Mouse (Mus musculus): ENCODE measurements around the gene Rab11b.

The Rab11b gene

GRCm38 (mm10) chr17:33760255-33761165 lies at the start of gene Rab11b:
Gene Rab11b (minus strand): TSS chr17:33760530.
- in situ Hi-C loops (cut with MboI, MseI): no loop called here

DNA sequence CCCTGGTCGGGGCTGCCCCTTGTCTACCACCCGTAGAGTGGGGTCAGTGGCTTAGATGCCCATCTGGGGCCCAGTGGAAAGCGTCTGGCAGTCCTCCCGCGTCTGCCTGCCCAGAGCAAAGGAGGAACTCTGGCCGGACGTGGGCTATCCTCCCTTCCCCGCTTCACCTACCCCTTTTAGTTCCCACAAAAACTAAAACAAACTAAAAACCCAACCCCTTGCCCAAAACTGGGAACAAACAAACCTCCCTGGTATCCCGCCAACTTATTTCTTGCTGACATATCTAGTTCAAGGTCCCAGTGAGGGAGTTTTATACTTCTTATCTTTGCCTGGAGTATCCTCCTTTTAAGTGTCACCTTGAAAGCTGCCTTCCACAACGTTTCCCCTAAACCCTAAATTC lies 47.9 kb upstream of the Rab11b start:
- in situ Hi-C loops (cut with MboI, MseI): no loop called here

DNA sequence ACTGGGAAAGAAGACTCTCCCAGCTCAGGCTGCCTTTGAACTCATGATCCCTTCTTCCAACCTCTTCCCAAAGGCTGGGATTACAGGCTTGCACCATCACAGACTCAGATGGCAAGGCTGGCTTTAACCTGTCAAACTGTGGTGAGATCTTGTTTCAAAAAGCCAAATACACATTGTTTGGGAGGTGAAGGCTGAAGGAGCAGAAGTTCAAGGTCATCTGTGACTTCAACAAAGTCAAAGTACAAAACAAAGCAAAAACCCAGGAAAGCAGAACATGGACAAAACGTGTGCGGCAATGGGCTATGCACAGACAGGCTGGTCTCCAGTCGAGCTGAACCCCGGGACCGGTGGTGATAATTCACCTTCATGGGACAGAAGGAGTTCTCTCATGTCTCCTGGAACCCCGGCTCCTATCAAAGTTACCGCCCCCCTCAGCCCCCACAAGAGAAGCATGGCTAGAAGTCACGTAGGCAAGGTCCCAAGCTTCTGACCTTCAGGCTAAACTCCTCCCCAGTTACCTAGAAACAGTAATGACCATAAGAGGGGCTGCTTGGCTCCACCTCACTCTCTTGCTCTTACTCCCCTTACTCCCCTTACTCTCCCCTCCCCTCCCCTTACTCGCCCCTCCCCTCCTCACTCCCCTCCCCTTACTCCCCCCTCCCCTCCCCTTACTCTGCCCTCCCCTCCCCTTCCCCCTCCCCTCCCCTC lies 47.0 kb upstream of the Rab11b start:
- in situ Hi-C loops (cut with MboI, MseI): no loop called here

GRCm38 (mm10) chr17:33804745-33805144 lies 44.4 kb upstream of the Rab11b start:
- in situ Hi-C loops (cut with MboI, MseI): no loop called here

DNA sequence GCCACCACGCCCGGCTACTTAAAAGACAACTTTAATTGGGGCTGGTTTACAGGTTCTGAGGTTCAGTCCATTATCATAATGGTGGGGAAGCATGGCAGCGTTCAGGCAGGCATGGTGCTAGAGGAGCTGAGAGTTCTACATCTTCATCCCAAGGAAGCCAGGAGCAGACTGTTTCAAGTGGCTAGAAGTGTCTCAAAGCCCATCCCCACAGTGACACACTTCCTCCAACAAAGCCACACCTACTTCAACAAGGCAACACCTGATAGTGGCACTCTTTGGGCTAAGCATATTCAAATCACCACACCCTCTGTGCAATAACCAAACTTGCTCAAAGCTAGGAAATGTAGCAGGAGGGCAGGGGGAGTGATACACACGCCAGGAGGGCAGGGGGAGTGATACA lies 43.9 kb upstream of the Rab11b start:
- in situ Hi-C loops (cut with MboI, MseI): no loop called here

DNA sequence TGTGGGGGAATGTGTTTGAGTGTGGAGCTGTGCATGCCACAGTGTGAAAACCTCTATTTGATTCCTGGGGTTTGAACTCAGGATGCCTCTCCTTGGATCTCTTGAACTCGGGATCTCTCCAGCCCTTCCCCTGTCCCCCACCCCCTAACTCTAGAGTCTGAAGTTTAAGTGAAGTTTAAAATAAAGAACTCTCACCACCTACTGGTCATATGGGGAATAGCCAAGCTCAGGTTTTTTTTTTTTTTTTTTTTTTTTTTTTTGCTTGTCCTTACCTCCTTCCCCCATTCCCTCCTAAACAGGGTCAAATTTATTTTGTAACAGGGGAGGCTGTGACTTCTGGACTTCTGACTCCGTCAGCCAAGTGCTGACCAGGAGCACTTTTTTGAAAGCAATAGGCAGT lies 41.9 kb upstream of the Rab11b start:
- in situ Hi-C loops (cut with MboI, MseI): no loop called here

DNA sequence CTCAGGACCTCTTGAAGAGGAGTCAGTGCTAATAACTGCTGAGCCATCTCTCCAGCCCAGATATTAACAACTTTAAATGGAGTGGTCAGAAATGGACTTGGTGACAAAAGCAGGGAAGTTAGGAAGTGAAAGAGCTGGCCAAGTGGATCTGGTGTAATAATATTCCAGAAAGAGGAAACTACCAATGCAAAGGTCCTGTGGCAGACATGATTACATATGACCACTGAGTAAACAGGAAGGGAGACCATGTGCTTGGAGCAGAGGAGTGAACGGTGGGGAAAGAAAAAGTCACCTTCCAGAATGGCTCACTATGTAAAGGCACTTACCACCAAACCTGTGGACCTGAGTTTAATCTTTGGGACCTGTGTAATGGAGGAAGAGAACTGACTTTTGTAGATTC lies 38.9 kb upstream of the Rab11b start:
- in situ Hi-C loops (cut with MboI, MseI): no loop called here

DNA sequence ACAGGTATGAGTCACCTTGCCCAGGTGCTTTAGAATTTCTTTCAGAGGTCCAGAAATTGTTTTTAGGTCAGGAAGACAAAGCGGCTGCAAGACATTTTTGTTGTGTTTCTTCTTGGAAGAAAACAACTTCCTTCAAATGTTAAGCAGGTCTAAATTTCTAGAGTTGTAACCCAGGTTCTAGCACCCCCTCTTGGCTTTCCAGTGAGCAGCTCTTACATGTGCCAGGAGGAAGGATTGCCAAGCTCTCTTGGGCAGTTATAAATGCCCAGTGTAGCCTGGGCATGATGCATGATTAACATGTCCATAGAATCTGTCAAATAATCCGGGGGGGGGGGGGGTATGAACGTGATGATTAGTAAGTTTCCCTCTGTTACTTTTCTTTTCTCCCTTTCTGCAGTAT lies 38.0 kb upstream of the Rab11b start:
- in situ Hi-C loops (cut with MboI, MseI): no loop called here

DNA sequence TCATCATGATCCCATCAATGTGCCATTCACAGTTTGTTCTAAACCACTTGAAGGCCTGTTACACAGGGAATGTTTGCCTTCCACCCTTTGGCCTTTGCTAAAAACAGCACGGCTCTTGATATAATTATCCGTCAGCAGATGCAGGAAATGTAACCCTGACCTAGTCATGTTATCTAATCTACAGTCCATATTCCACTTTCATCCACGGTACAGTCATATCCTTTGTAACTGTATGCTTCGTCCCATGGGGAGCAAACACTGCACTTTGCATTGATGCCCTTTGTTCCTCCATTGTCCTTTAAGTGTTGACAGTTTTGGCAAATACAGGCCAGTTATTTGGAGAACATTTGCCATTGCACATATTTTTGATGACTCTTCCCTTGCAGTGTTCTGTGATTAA lies 28.4 kb upstream of the Rab11b start:
- in situ Hi-C loops (cut with MboI, MseI): no loop called here

GRCm38 (mm10) chr17:33786375-33786774 lies 26.0 kb upstream of the Rab11b start:
- in situ Hi-C loops (cut with MboI, MseI): no loop called here

DNA sequence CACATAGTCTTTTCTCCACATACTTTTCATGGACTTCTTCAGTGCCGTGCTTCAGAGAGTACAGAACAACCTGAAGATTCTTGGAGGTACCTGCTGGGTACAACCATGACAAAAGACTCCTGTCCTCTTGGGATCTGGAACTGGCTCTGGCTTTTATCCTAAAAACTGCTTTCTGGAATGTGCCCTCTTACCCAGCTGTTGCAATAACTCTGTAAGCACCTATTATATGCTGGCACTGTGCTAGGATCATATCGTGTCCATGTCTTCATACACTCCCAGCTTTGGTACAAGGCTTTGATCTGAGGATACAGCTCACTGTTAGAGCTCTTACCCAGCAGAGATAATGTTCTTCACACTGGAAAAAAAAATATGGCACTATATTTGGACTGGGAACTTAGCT lies 24.6 kb upstream of the Rab11b start:
- in situ Hi-C loops (cut with MboI, MseI): no loop called here

- in situ Hi-C loops (cut with MboI, MseI): no loop called here
Observed at GRCm38 (mm10) chr17:33783408-33783807, 23.1 kb upstream of the Rab11b start.

- in situ Hi-C loops (cut with MboI, MseI): no loop called here
Observed at GRCm38 (mm10) chr17:33782067-33782466, 21.7 kb upstream of the Rab11b start.

DNA sequence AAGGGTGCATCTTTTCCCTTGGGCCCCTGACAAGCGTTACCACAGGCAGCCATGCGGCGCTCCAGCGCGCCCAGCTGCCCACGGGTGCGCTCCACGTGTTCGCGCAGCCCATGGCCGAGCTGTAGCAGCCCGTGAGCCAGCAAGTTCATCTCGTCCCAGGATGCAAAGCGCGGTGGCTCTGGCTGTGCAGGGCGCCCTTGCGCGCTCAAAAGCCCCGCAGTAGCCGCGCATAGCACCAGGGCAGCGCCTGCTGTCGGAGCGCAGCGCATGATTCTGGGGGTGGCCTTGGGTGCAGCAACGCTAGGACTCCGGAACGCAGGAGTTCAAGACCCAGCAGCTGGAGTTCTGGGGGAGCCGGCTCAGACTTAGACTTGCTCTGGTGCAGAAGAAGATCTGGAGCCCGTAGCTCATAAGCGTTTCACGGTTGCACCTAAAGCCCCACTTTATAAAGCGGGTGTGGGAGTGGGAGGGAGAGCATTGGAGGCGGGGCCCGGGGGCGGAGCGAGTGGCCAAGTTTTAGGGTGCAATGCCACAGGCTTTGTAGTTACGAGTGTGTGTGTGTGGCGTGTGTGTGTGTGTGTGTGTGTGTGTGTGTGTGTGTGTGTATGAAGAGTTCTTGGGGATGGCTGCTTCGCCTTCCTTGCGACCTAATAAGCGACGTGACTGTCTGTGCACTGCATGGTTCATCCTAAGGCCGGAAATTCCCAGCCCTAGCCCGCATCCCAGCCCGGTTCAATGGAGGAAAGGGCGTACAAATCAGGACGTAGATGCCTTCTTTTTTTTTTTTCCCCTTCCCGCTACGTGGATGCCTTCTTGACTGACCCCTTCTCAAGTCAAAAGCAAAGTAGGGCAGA lies 21.0 kb upstream of the Rab11b start, which contains the start of gene Angptl4:
Angptl4 (minus strand) TSS at position 707 of the 854 bp plus-strand sequence.
- in situ Hi-C loops (cut with MboI, MseI): no loop called here

GRCm38 (mm10) chr17:33780431-33780830 lies 20.1 kb upstream of the Rab11b start:
- in situ Hi-C loops (cut with MboI, MseI): no loop called here

GRCm38 (mm10) chr17:33779967-33780295 lies 19.6 kb upstream of the Rab11b start:
- in situ Hi-C loops (cut with MboI, MseI): no loop called here

GRCm38 (mm10) chr17:33779271-33779966 lies 19.1 kb upstream of the Rab11b start:
- in situ Hi-C loops (cut with MboI, MseI): no loop called here

DNA sequence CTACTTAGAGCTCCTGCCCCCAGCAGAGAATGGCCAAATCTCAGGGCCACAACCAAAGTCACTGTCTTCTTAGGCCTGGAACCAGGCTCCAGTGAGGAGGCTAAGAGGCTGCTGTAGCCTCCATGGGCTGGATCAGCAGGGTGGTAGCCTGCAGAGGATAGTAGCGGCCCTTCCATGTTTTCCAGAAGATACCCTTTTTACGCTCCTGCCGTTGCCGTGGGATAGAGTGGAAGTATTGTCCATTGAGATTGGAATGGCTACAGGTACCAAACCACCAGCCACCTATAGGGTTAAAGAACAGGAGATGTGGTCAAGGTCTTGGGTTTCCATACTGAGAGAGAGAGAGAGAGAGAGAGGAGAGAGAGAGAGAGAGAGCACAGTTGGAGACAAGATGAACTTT lies 15.0 kb upstream of the Rab11b start:
- in situ Hi-C loops (cut with MboI, MseI): no loop called here

DNA sequence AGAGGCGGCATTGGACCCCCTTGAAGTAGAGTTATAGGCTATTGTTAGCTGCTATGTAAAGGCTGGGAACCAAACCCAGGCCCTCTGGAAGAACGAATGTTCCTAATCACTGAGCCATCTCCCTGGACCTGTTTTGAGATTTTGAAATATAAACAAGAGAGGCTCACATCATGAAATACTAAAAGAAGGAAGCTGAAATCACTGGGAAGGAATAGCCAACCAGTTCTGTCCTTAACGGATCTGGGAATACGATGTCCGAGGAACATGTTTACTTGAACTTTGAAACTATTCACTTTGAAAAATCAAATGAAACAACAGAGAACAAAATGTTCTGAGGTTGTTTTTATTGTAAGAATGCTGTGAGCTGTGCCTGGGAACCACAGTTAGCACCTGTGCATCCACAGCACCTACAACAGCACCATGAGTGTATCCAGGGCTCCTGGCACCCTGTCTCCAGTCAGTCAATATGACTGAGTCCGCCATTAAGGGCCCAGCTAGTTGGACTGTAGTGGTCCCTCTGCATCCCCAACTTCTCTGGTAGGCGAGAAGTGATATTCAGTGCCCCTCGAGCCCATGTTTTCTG lies 14.3 kb upstream of the Rab11b start:
- in situ Hi-C loops (cut with MboI, MseI): no loop called here

- in situ Hi-C loops (cut with MboI, MseI): no loop called here
Observed at GRCm38 (mm10) chr17:33773871-33774572, 13.7 kb upstream of the Rab11b start.
